Mouse (Mus musculus): ENCODE results near the gene Ipo5.

DNA sequence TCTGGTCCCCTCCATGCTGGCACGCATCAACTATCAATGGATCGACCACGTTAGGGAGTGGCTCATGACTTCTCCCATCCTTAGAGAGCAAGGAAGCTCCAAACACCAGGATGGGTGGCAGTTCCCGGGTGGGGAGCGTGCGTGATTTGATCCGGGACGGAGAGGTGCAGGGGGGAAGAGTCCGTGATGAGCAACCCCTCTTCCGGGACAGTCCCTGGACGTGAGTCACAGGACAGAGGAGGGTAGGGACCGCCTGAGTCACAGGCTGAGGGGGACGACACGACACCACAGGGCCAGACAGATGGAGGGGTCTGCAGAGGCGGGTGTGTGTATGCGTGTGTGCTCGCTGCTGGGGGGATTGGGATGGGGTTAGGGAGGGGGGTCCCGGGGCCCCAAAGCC, 704 bp upstream of the Ipo5 start:
- no peak for TF ChIP-seq POLR2A (IDR thresholded peaks at IDR 0.05; ENCODE audit: extremely low read depth, insufficient read depth, low read length)
- TF ChIP-seq CTCF (IDR thresholded peaks at IDR 0.05; ENCODE audit: extremely low read depth, insufficient read depth, low read length) = no peak
